Mouse (Mus musculus) midbrain, embryonic 16.5 days (tissue): ENCODE data around the gene Pacs1. TPM values are rescaled to one million over a fixed set of nuclear protein-coding genes. Genes with fewer than 3 reads are reported as not detected.
"Not testable (repeated sequence)": the region's sequence is repeated elsewhere in the genome, so short reads cannot be mapped to it uniquely, and the experiment has no call there.

Source experiments
- ATAC-seq: fragments of 200-750 bp; cut with Nextera tagmentation; 2 replicates; pipeline ENCODE4 v1.8.0; 2017; ENCODE audit warnings: moderate TSS enrichment
- H3K27ac ChIP-seq: fragments of 300-500 bp; sonication (generic); 2 replicates; pipeline ENCODE4 v1.5.1; 2014; ENCODE audit warnings: mild to moderate bottlenecking, low read length, mixed read lengths
- H3K27me3 ChIP-seq: fragments of 300-500 bp; sonication (generic); 2 replicates; pipeline ENCODE4 v1.6.1; 2014; ENCODE audit warnings: low read depth, low read length, mixed read lengths; ENCODE audit not compliant: control insufficient read depth, insufficient read depth
- H3K36me3 ChIP-seq: fragments of 300-500 bp; sonication (generic); 2 replicates; pipeline ENCODE4 v1.6.1; 2014; ENCODE audit warnings: mild to moderate bottlenecking, low read length, moderate library complexity, mixed read lengths; ENCODE audit not compliant: control insufficient read depth, insufficient read depth
- H3K4me1 ChIP-seq: fragments of 300-500 bp; sonication (generic); 2 replicates; pipeline ENCODE4 v1.6.1; 2014; ENCODE audit warnings: mild to moderate bottlenecking, low read length, mixed read lengths; ENCODE audit not compliant: control insufficient read depth, insufficient read depth
- H3K4me2 ChIP-seq: fragments of 300-500 bp; sonication (generic); 2 replicates; pipeline ENCODE4 v1.6.1; 2014; ENCODE audit warnings: mild to moderate bottlenecking, low read length, mixed read lengths
- H3K4me3 ChIP-seq: fragments of 300-500 bp; sonication (generic); 2 replicates; pipeline ENCODE4 v1.5.1; 2014; ENCODE audit warnings: low read depth, mild to moderate bottlenecking, low read length, moderate library complexity, mixed read lengths
- H3K9ac ChIP-seq: fragments of 300-500 bp; sonication (generic); 2 replicates; pipeline ENCODE4 v1.6.1; 2014; ENCODE audit warnings: low read depth, low read length, mixed read lengths
- H3K9me3 ChIP-seq: fragments of 300-500 bp; sonication (generic); replicated peaks from 2 replicates; pipeline ENCODE4 v1.6.1; 2014; ENCODE audit warnings: mild to moderate bottlenecking, low read length, mixed read lengths; ENCODE audit not compliant: control insufficient read depth, poor library complexity, severe bottlenecking
- WGBS: fragments of 180-500 bp; shearing (Covaris S2); extraction: QIAGEN DNeasy Blood & Tissue Kit; methylation state at CpG from one replicate; pipeline ENCODE4 v1.1.7; 2014; 5-methylcytosine and 5-hydroxymethylcytosine counted together
- polyA plus RNA-seq: library from polyadenylated mRNA; unstranded; fragments of >200 nt; fragmentation: Nextera tagmentation; extraction: Ambion mirVana; gene quantifications from 2 replicates; pipeline ENCODE4 v1.2.1, GENCODE M21; 2015

The Pacs1 gene
- polyA plus RNA-seq, 1 experiment from 2014 or later = 50.7 TPM

GRCm38 (mm10) chr19:5230110-5230509 is 42.8 kb downstream of the Pacs1 start:
- H3K27me3 ChIP-seq = no peaks in the 10 kb centered on the region
- H3K4me3 ChIP-seq = no peak overlapping the region
- H3K9ac ChIP-seq = no peak overlapping the region
- no peak overlapping the region for H3K4me2 ChIP-seq
- H3K27ac ChIP-seq = no peak overlapping the region
- H3K9me3 ChIP-seq = no peaks in the 10 kb centered on the region
- H3K4me1 ChIP-seq = no peaks in the 10 kb centered on the region
- ATAC-seq = no peak
- no peaks in the 10 kb centered on the region for H3K36me3 ChIP-seq
- 89% methylated on average over 2 of the region's 2 CpGs for WGBS

GRCm38 (mm10) chr19:5224624-5225023 is 48.3 kb downstream of the Pacs1 start:
- no peak overlapping the region for H3K4me3 ChIP-seq
- H3K4me2 ChIP-seq = no peak overlapping the region
- H3K27me3 ChIP-seq = no peaks in the 10 kb centered on the region
- 44% methylated on average over 2 of the region's 2 CpGs for WGBS
- no peak overlapping the region for H3K9ac ChIP-seq
- no peak overlapping the region for H3K27ac ChIP-seq
- H3K4me1 ChIP-seq = no peaks in the 10 kb centered on the region
- H3K9me3 ChIP-seq = no peaks in the 10 kb centered on the region
- no peaks in the 10 kb centered on the region for H3K36me3 ChIP-seq
- ATAC-seq = no peak

- H3K36me3 ChIP-seq = no peaks in the 10 kb centered on the region
- ATAC-seq = no peak
- H3K4me2 ChIP-seq = no peak overlapping the region
- no peaks in the 10 kb centered on the region for H3K27me3 ChIP-seq
- H3K9ac ChIP-seq = no peak overlapping the region
- WGBS = 90% methylated on average over 4 of the region's 4 CpGs
- no peak overlapping the region for H3K4me3 ChIP-seq
- no peak overlapping the region for H3K27ac ChIP-seq
- H3K9me3 ChIP-seq = no peaks in the 10 kb centered on the region
- no peaks in the 10 kb centered on the region for H3K4me1 ChIP-seq
Measured at GRCm38 (mm10) chr19:5224077-5224476, 48.8 kb downstream of the Pacs1 start.

- no peaks in the 10 kb centered on the region for H3K36me3 ChIP-seq
- H3K4me1 ChIP-seq = no peaks in the 10 kb centered on the region
- no peak overlapping the region for H3K4me3 ChIP-seq
- no peaks in the 10 kb centered on the region for H3K9me3 ChIP-seq
- no peaks in the 10 kb centered on the region for H3K27me3 ChIP-seq
- H3K4me2 ChIP-seq = no peak overlapping the region
- no peak for ATAC-seq
- H3K9ac ChIP-seq = no peak overlapping the region
- H3K27ac ChIP-seq = no peak overlapping the region
- 81% methylated on average over 2 of the region's 2 CpGs for WGBS
Measured at GRCm38 (mm10) chr19:5221926-5222325, 51.0 kb downstream of the Pacs1 start.

GRCm38 (mm10) chr19:5221219-5221723 is 51.6 kb downstream of the Pacs1 start:
- not testable (repeated sequence) for H3K36me3 ChIP-seq, ATAC-seq
- WGBS = 31% methylated on average over 2 of the region's 2 CpGs

GRCm38 (mm10) chr19:5220389-5220788 is 52.5 kb downstream of the Pacs1 start:
- Histone ChIP-seq H3K4me3 (no peak overlapping the region), H3K9me3 (no peaks in the 10 kb centered on the region), H3K27ac (no peak overlapping the region), H3K4me1 (no peaks in the 10 kb centered on the region), H3K4me2 (no peak overlapping the region), H3K27me3 (no peaks in the 10 kb centered on the region), H3K36me3 (no peaks in the 10 kb centered on the region), H3K9ac (no peak overlapping the region)
- ATAC-seq = no peak
- 93% methylated on average over 3 of the region's 3 CpGs for WGBS

More at GRCm38 (mm10) chr19:5221219-5221723, 51.6 kb downstream of the Pacs1 start:
- not testable (repeated sequence) for H3K27ac ChIP-seq, H3K4me3 ChIP-seq, H3K27me3 ChIP-seq, H3K9ac ChIP-seq, H3K4me2 ChIP-seq, H3K9me3 ChIP-seq, H3K4me1 ChIP-seq

GRCm38 (mm10) chr19:5201691-5202090 is 71.2 kb downstream of the Pacs1 start:
- no peak overlapping the region for H3K4me2 ChIP-seq
- H3K36me3 ChIP-seq = no peaks in the 10 kb centered on the region
- no peaks in the 10 kb centered on the region for H3K9me3 ChIP-seq
- H3K9ac ChIP-seq = no peak overlapping the region
- no peaks in the 10 kb centered on the region for H3K27me3 ChIP-seq
- WGBS = 94% methylated on average over 2 of the region's 2 CpGs
- ATAC-seq = no peak
- no peaks in the 10 kb centered on the region for H3K4me1 ChIP-seq
- no peak overlapping the region for H3K4me3 ChIP-seq
- no peak overlapping the region for H3K27ac ChIP-seq

- H3K4me2 ChIP-seq, H3K27ac ChIP-seq, H3K4me1 ChIP-seq, H3K4me3 ChIP-seq, H3K27me3 ChIP-seq, H3K36me3 ChIP-seq, H3K9me3 ChIP-seq, ATAC-seq, H3K9ac ChIP-seq: not testable (repeated sequence)
- WGBS = 90% methylated on average over 4 of the region's 4 CpGs
Measured at GRCm38 (mm10) chr19:5200617-5201016, 72.3 kb downstream of the Pacs1 start.

- no peaks in the 10 kb centered on the region for H3K27me3 ChIP-seq
- H3K36me3 ChIP-seq = no peaks in the 10 kb centered on the region
- no peak overlapping the region for H3K27ac ChIP-seq
- H3K9ac ChIP-seq = no peak overlapping the region
- no peak overlapping the region for H3K4me3 ChIP-seq
- WGBS = 89% methylated on average over 3 of the region's 3 CpGs
- H3K4me1 ChIP-seq = no peaks in the 10 kb centered on the region; the same call in 1 of the 2 replicates
- no peaks in the 10 kb centered on the region for H3K9me3 ChIP-seq
- no peak overlapping the region for H3K4me2 ChIP-seq
- ATAC-seq = no peak
Measured at GRCm38 (mm10) chr19:5198553-5198952, 74.4 kb downstream of the Pacs1 start.
